Mouse (Mus musculus): ENCODE results near the gene Olfm2.

Gene Olfm2

DNA sequence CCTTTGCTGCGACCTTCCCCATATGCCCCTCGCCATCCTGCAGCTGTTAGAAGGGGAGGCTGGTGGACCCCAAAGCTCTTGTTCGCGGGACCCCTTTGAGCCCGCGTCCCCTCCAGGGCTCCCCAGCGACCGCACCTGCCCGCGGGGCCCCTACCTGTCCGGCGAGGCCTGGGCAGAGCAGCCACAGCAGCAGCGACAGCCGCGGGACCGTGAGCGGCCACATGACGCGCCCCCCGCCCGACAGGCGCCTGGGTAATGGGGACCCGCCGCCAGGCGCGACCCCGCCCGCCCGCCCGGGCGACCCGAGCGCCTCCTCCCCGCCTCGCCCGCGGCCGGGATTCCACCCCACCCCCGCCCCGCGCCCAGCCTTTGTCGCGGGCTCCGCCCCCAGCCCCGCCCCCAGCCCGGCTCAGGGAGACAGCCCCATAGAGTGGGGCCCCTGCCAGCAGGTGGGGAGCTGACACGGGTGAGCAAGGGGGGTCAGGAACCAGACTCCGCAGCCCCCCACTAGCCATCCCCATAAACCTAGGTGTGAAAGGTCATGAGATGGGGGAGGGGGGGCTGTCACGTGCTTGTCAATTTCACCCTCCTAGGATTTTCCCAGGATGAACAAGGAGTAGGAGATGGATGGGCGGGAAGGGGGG lies at the start of gene Olfm2:
TSS of gene Olfm2 (minus strand) at position 333 of the 644 bp plus-strand sequence.
- DNase-seq (ENCODE audit: low spot score in 2 of 2): no peak

DNA sequence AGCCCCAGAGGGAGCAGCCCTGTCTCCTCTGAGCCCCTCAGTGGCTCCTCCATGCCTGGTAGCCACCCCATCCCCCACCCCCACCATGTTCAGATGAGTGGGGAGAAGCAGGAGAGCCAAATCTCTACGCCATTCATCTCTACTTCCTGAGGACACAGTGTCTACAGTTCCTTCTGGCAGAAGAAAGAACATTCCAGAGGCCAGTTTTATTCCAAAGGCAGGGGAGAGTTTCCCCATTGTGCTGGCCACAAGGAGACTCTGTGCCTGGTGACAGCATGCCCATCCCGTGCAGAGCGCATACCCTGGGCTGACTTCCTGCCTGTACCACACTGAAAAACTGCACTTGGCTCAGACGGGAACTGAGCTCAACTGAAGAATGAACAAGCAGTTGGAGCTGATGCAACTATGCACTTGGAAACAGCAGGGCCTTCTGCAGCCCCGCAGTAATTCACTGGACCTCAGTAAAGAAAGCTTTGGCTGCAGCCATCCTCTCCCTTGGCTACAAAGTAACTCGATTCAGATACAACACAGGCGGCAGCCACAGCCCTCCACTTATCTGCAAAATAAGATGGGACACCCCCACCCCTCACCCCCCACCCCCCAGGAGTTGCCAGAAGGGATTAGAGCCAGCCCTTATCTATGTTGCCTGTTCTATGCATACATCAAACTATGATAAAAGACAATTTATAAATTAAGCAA lies 48.1 kb upstream of the Olfm2 start:
- no peak for DNase-seq (ENCODE audit: low spot score in 2 of 2)

DNA sequence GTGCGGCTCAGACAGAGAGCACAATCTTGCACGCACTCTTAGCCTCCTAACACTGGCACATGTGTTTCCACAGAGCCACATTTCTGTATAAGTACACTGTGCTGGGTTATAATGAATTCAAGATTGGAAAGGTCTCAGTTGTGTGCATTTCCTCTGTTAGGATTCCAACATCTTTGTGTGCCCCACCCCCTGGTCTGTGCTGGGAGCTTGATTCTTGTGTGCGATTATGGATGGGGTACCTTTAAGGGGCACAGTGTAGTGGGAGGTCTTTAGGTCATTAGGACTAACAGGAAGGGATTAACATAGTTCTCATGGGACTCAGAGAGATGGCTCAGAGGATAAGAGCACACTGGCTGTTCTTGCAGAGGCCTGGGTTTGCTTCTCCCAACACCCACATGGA lies 44.2 kb upstream of the Olfm2 start:
- no peak for DNase-seq (ENCODE audit: low spot score in 2 of 2)

DNA sequence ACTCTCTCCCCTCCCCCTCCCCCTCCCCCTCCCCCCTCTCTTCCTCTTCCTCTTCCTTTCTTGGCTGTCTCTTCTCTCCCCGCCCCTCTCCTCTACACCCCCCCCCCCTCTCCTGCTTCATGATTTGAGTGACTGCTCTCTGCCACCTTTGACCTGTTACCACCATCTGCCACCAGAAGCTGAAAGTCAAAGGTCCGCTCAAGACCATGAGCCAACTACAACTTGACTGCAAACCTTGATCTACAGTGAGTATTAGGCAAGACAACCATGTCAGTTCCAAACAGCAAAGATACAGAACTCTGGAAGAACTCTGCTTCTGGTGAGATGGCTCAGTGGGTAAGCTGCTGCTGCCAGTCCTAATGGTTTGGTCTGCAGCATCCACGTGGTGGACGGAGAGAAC lies 43.5 kb upstream of the Olfm2 start:
- no peak for DNase-seq (ENCODE audit: low spot score in 2 of 2)

DNA sequence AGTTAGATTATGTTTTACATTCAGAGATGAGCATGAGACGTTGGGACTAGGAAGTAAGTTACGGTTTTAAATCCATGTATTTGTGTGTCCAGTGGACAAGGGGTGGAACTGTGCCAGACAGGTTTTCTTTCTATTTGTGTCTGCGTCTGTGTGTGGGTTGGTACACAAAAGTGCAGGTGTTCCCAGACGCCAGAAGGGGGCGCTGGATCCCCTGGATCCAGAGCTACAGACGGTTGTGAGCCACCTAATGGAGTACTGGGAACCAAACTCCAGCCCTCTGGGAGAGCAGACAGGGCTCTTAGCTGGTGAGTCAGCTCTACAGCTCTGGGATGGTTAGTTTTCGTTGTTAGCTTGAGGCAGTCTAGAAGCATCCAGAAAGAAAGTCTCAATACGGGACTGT lies 41.8 kb upstream of the Olfm2 start:
- DNase-seq (ENCODE audit: low spot score in 2 of 2): no peak

DNA sequence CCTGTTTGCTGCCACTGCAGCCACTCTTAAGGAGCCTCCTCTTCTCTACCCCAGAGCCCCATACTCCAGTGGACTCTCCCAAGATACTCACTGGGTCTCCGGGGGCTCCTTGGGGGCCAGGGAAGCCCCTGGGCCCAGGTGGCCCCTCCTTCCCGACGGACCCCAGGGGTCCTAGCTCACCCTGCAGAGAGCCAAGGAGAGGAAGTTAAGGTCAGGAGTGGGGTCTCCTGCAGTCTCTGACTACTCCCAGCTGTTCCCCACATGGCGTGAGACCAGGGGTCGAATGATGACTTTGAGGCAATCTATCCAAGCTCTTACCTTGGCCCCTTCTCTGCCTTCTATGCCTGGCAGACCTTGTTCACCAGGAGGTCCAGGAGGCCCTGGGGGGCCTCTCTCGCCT lies 38.9 kb upstream of the Olfm2 start:
- no peak for DNase-seq (ENCODE audit: low spot score in 2 of 2)

DNA sequence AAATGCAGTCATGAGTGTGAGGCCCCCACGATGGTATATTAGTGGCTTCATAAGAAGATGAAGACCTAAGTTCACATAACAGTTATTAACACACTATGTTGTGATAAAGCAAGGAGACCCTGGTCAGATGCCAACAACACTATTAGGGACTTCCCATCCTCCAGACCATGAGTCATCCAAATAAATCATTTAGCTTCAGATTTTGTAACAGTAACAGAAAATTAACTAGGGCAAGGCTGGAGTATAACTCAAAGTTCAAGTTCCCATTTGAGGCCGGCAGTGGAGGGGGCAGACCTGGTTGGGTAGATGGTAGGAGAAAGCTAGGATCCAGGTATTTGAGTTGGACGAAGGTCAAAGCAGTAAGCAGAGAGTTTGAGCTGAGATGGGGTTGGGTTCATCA lies 35.1 kb upstream of the Olfm2 start:
- DNase-seq (ENCODE audit: low spot score in 2 of 2): no peak

DNA sequence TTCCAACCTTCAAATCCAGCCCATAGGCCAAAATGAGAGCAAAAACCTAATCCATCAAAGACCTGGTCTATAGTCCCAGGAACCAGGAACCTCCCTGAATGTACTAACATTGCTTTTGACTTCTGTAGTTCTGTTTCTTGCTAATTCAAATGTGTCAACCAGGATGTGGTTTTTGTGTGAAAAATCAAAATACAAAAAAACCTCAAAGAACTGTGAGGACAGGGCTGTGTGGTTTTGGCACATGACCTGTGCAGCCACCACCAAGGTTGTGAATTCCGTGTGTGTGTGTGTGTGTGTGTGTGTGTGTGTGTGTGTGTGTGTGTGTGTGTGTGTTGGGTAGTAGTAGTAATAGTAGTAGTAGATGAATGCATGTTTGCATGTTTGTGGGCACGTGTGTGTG lies 19.1 kb upstream of the Olfm2 start:
- peak; percentile 49 to 68 for DNase-seq (ENCODE audit: low spot score in 2 of 2)

DNA sequence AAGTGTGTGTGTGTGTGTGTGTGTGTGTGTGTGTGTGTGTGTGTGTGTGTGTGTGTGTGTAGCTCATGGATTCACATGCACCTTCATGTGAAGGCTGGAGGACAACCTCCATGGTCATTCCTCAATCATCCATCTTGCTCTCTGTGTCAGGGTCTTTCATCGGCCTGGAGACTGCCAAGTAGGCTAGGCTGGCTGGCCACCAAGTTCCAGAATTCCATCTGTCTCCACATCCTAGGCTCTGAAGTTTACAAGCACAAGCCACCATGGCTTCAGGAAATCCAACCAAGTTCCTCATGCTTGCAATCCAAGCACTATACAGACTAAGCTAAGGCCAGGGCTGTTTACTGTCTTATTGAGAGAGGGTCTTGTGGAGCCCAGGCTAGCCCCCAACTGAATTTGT lies 16.9 kb upstream of the Olfm2 start:
- DNase-seq (ENCODE audit: low spot score in 2 of 2): no peak

DNA sequence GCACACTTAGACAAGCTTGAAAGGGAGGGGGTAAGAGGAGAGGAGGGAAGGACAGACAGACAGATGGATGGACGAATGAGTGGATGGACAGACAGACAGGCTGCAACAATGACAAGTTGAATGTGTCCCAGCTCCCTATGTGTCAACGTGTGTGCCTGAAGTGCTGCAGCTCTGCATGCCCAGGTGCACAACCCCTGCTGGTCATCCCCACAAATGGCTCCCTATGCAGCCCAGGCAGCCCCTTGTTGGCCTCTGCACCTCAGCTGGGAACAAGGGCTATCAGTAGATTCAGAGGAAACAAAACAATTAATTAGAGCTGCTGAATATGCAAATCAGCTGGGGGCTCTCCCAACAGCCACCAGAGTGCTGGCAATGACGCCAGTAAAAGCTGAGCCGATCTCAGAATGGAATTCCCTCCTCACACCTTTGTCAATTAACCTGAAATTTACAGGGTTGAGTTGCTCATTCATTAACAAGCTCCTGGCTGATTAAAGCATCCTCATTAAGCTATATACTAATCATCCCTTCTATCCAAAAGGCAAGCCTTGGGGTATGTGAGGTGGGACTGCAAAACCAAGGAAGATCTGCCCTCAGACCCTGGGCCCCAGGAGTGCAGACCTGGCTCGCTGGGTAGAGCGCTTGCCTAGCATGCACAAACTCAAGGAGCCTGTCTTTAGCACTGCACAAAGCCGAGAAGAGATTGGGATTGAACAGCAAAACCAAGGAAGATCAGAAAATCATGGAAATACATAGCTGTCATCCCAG lies 16.2 kb upstream of the Olfm2 start:
- DNase-seq (ENCODE audit: low spot score in 2 of 2): no peak

DNA sequence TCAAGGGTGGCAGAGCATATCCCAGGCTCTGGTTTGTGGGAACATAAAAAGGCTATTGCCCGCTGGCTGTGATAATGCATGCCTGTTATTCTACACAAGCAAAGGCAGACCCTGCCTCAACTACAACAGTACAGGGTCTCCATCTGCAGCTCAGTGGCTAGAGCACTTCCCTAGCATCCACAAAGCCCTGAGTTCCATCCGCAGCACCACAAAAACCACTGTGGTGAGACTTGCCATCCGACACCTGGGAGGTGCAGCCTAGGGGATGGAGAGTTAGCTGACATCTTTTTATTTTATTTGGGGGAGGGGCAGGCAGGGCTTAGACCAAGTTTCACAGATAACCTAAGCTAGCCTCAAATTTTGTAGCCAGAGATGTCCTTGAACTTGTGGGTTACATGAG lies 15.2 kb upstream of the Olfm2 start:
- no peak for DNase-seq (ENCODE audit: low spot score in 2 of 2)

DNA sequence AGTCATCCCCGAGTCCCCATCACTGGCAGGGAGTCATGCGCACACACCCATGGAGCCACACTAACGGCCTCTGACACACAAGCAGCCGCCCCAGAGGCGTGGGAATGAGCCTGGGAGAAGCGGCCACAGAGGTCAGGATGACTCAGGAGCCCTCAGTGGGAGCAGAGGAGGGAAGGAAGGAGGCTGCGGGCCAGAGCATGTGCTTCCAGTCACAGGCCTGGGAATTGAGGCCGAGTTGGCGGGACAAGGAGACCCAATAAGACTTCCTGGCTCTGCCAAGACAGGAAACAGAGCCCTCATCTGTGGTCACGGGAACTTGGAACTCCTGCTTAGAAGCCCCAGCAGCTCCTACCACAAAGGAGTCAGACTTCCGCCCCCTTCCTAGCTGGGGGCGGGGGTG lies 14.7 kb upstream of the Olfm2 start:
- DNase-seq (ENCODE audit: low spot score in 2 of 2): no peak

DNA sequence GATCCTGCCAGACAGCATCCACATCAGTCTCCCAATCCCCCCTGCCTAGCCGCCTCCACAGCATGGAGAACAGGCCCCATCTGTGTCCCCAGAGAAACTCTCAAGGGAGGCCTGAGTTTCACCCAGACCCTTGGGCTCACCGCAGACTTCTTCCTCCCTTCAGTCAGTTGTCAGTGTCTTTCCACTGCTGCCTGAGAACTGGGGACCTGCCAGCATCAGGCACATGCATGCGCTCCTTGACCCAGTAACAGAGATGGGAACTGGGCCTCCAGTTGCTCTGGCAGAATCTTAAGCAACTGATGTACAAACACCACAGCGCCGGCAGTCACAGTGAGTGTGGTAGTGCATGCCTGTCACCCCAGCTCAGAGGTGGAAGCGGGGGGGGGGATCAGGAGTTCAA lies 12.7 kb upstream of the Olfm2 start:
- no peak for DNase-seq (ENCODE audit: low spot score in 2 of 2)

DNA sequence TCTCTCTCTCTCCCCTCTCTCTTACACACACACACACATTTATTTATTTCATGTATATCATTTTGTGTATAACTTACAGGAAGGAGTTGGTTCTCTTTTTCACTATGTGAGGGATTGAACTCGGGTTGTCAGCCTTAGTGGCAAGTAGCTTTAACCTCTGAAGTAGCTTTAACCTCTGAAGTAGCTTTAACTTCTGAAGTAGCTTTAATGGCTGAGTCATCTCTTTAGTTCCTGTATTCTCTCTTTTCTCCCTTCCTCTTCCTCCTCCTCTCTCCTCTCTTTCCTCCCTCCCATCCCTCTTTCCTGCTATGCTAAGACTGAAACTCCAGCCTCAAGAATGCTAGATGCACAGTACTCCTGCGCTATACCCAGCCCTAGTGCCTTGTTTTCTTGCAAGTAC lies 12.1 kb upstream of the Olfm2 start:
- no peak for DNase-seq (ENCODE audit: low spot score in 2 of 2)

DNA sequence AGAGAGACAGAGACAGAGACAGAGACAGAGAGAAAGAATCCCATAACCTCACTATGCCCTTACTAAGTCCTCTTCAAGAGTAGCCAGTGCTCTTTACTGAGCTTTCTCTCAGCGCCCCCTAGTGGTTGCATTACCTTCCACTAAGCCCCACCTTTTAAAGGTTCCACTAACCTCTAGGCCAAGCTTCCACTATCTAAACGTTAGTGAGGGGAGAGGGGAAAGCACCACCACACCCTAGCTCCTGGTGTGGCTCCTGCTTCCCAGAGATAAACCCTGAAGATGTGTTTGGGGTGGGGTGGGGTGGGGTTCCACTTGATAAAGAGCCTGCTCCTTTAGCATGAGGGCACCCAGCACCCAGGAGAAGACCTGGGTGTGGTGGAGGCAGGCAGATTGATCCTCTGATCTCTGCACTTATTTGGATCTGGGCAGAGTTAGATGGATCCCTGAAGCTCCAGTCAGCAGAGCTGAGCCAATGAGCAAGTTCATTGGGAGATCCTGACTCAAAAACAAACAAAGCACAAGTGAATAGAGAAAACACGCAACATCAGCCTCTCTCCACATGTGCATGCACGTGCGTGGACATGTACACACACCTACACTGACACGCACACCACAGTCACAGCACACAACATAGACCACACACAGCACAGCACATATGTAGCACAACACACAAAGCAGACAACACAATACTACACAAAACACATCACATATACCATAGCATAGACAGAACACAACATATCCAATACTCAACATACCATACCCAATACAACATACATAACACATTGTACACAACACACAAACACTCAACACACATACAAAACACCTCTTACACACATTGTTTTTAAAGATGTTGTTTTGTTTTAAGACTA lies 11.2 kb upstream of the Olfm2 start:
- DNase-seq (ENCODE audit: low spot score in 2 of 2): peak; percentile 57 to 70

DNA sequence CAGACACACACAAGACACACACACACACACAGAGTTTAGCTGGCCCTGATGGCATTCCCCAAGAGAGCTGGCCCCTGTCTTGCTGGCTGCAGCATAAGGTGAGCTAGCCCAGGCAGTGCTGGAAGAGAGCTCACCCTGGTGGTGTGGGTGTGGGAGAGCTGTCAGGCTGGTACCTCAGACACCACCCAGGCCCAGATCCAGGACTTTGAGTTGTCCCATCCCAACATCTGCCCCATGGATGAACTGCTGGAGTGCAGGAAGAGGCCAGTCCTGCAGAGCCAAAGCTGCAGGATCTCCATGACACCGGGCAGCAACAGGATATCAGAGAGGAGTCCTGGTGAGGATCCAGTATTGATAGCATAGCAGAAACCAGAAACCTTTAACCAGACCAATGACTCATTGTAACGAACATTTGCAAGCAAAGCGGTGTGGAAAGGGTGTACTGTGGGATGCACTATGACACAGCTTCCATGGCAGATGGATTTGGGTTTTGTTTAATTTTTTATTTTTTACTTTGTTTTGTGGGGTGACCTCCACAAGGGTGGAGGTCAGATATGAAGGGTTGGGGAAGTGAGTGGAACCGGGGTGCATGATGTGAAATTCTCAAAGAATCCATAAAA lies 10.0 kb upstream of the Olfm2 start:
- no peak for DNase-seq (ENCODE audit: low spot score in 2 of 2)

DNA sequence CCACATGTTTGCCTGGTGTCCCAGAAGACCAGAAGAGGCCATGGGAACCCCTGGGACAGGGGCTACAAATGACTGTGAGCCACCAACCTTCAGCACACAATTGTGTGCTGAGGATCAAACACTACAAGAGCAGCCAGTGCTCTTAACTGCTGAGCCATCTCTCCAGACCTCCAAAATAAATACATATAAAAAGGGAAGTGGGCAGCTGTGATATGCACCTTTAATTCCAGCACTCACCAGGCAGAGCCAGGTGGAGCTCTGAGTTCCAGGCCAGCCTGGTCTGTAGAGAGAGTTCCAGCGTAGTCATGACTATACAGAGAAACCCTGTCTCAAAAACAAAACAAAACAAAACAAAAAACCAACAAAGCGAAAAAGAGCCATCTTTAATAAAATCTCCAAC lies 8.2 kb upstream of the Olfm2 start:
- DNase-seq (ENCODE audit: low spot score in 2 of 2): no peak

DNA sequence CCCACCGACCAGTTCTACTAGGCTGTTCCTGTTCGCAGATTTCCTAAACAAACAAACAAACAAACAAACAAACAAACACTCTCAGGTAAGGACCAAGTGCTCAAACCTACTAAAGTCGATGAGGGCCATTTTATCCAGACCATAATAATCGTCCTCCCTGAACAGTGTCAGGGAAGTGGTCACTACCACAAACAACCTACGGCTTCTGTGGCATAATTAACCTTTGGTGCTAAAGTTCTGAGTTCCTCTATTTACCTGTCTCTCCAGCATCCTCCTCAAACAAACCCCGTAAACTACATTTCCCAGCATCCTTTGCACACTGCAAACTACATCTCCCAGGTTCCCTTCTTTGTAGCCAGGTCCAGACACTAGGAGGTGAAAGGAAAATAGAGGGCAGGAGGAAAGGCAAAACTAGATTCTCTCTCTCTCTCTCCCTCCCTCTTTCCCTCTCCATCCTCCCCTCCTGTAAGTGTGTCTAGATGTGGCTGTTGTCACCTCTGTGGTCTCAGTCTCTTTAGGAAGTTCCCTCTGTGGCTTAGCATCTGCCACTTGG lies 5.4 kb upstream of the Olfm2 start:
- DNase-seq (ENCODE audit: low spot score in 2 of 2): no peak

DNA sequence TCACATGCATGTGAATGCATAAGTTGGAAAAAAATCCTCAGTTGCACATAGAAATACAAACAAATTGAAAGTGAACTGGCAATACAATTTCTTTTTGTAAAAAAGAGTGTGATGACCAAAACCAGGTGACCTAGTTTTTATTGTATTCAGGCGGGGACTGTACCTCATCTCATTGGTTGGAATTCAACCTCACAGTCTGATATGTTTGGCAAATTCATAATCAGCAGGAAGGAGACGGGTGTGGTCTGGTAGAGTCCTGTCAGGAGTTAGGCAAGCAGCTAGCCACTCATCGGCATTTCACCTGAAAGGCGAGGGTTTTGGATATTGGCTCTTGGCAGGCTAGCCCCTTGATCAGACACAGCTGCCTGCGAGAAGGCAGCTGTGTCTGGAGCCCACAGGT lies 3.1 kb upstream of the Olfm2 start:
- DNase-seq (ENCODE audit: low spot score in 2 of 2): no peak

DNA sequence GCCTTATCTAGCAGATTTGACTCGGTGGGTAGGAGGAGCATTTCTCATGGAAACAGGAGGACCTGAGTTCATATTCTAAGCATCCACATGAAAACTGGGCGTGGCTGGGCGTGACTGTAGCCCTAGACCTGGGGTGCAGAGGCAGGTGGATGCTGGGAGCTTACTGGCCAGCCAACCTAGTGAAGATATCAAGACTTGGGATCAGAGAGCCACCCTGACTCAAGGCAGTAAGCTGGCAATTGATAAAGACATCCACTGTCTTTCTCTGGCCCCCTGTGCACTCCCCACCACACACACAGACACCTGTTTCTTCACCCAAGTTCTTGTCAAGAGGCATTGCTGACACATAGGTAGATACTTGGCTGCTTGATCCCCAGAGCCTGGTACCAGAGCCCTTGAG lies 2.4 kb upstream of the Olfm2 start:
- DNase-seq (ENCODE audit: low spot score in 2 of 2): no peak

DNA sequence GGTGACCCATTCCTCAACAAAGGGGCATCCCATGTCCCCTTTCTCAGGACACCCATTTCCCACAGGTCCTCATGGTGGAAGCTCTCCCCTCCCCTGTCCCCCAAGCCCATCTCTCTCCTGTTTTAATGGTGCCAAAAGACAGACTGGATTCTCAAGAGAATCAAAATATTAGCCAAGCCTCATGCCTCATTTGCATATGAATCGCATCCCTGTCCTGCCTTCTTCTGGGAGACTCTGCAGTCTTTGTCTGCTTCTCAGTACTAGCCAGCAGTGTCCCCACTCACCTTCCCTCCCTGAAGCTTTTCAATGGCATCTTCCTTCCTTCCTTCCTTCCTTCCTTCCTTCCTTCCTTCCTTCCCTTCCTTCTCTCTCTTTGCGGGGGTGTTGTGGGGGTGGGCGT lies 1.5 kb upstream of the Olfm2 start:
- no peak for DNase-seq (ENCODE audit: low spot score in 2 of 2)
